Mouse (Mus musculus) heart, embryonic 13.5 days (tissue): ENCODE data around the gene Gabpb2. TPM values are rescaled to one million over a fixed set of nuclear protein-coding genes. Genes with fewer than 3 reads are reported as not detected.

Experiments
- ATAC-seq: fragments of 200-750 bp; cut with Nextera tagmentation; 2 replicates; pipeline ENCODE4 v1.8.0; 2017; ENCODE audit warnings: moderate TSS enrichment; ENCODE audit not compliant: insufficient number of reproducible peaks, low FRiP score, low TSS enrichment; ENCODE audit errors: extremely low read depth
- H3K27ac ChIP-seq: fragments of 300-500 bp; sonication (generic); replicated peaks from 2 replicates; pipeline ENCODE4 v1.5.1; 2015; ENCODE audit warnings: moderate library complexity, mild to moderate bottlenecking, inconsistent platforms
- H3K27me3 ChIP-seq: fragments of 300-500 bp; sonication (generic); replicated peaks from 2 replicates; pipeline ENCODE4 v1.6.1; 2015; ENCODE audit warnings: mild to moderate bottlenecking, inconsistent platforms
- H3K36me3 ChIP-seq: fragments of 300-500 bp; sonication (generic); 2 replicates; pipeline ENCODE4 v1.6.1; 2015; ENCODE audit warnings: mild to moderate bottlenecking, inconsistent platforms
- H3K4me1 ChIP-seq: fragments of 300-500 bp; sonication (generic); 2 replicates; pipeline ENCODE4 v1.6.1; 2015; ENCODE audit warnings: inconsistent platforms
- H3K4me2 ChIP-seq: fragments of 300-500 bp; sonication (generic); 2 replicates; pipeline ENCODE4 v1.6.1; 2015; ENCODE audit warnings: inconsistent platforms, mild to moderate bottlenecking, moderate library complexity
- H3K4me3 ChIP-seq: fragments of 300-500 bp; sonication (generic); 2 replicates; pipeline ENCODE4 v1.5.1; 2015; ENCODE audit warnings: moderate library complexity, mild to moderate bottlenecking, inconsistent platforms
- H3K9ac ChIP-seq: fragments of 300-500 bp; sonication (generic); 2 replicates; pipeline ENCODE4 v1.6.1; 2015; ENCODE audit warnings: inconsistent platforms, mild to moderate bottlenecking, moderate library complexity
- H3K9me3 ChIP-seq: fragments of 300-500 bp; sonication (generic); 2 replicates; pipeline ENCODE4 v1.6.1; 2016; ENCODE audit warnings: inconsistent platforms
- WGBS: fragments of 180-500 bp; shearing (Covaris S2); methylation state at CpG from one replicate; pipeline ENCODE4 v1.1.7; 2015; ENCODE audit warnings: mixed read lengths; 5-methylcytosine and 5-hydroxymethylcytosine counted together
- polyA plus RNA-seq: library from polyadenylated mRNA; unstranded; fragments of >200 nt; fragmentation: Nextera tagmentation; extraction: Ambion mirVana; gene quantifications from 2 replicates; pipeline ENCODE4 v1.2.1, GENCODE M21; 2015

Gabpb2 gene
- polyA plus RNA-seq, 1 experiment from 2014 or later: 5.1 TPM

- H3K9ac ChIP-seq: no peak overlapping the region
- 73% methylated on average over 2 of the region's 2 CpGs for WGBS
- no peak overlapping the region for H3K4me3 ChIP-seq
- H3K27ac ChIP-seq: no peak overlapping the region
- peaks cover 12% of the 10 kb centered on the region for H3K4me1 ChIP-seq
- H3K27me3 ChIP-seq: no peaks in the 10 kb centered on the region
- no peak for ATAC-seq
- H3K4me2 ChIP-seq: no peak overlapping the region
- H3K36me3 ChIP-seq: peaks cover 15% of the 10 kb centered on the region
- no peaks in the 10 kb centered on the region for H3K9me3 ChIP-seq
Observed at GRCm38 (mm10) chr3:95243086-95243485, 25.4 kb upstream of the Gabpb2 start.

GRCm38 (mm10) chr3:95241498-95241897, 23.8 kb upstream of the Gabpb2 start, which contains the start of gene Gm128:
TSS of gene Gm128 (minus strand) at chr3:95241598.
- H3K4me3 ChIP-seq: peak within 1 kb of the TSS; percentile 21; the same call in 1 of the 2 replicates

GRCm38 (mm10) chr3:95240900-95241299, 23.2 kb upstream of the Gabpb2 start:
- peak overlapping the region; percentile 69 for H3K9ac ChIP-seq
- 28% methylated on average over 17 of the region's 17 CpGs for WGBS
- no peaks in the 10 kb centered on the region for H3K27me3 ChIP-seq
- peak overlapping the region; percentile 21; the same call in 1 of the 2 replicates for H3K4me3 ChIP-seq
- no peak for ATAC-seq
- H3K36me3 ChIP-seq: peaks cover 37% of the 10 kb centered on the region
- H3K9me3 ChIP-seq: no peaks in the 10 kb centered on the region
- H3K4me1 ChIP-seq: peaks cover 22% of the 10 kb centered on the region
- H3K27ac ChIP-seq: no peak overlapping the region
- peak overlapping the region; percentile 52 for H3K4me2 ChIP-seq

More at GRCm38 (mm10) chr3:95241498-95241897, 23.8 kb upstream of the Gabpb2 start, which contains the start of gene Gm128:
- Histone ChIP-seq H3K27me3 (no peaks in the 10 kb centered on the region), H3K27ac (no peak within 1 kb of the TSS), H3K9ac (peak within 1 kb of the TSS; percentile 69), H3K9me3 (no peaks in the 10 kb centered on the region), H3K4me2 (peak within 1 kb of the TSS; percentile 52), H3K36me3 (peaks cover 31% of the 10 kb centered on the region), H3K4me1 (peaks cover 22% of the 10 kb centered on the region)
- WGBS: 76% methylated on average over 7 of the region's 7 CpGs
- no peak for ATAC-seq

- H3K4me1 ChIP-seq: peaks cover 22% of the 10 kb centered on the region
- H3K4me2 ChIP-seq: no peak overlapping the region
- 86% methylated on average over 12 of the region's 12 CpGs for WGBS
- no peak overlapping the region for H3K4me3 ChIP-seq
- no peaks in the 10 kb centered on the region for H3K9me3 ChIP-seq
- H3K27ac ChIP-seq: no peak overlapping the region
- H3K27me3 ChIP-seq: no peaks in the 10 kb centered on the region
- peaks cover 38% of the 10 kb centered on the region for H3K36me3 ChIP-seq
- no peak overlapping the region for H3K9ac ChIP-seq
- no peak for ATAC-seq
Observed at GRCm38 (mm10) chr3:95239971-95240370, 22.3 kb upstream of the Gabpb2 start.

GRCm38 (mm10) chr3:95239022-95239421, 21.3 kb upstream of the Gabpb2 start:
- 87% methylated on average over 6 of the region's 6 CpGs for WGBS
- Histone ChIP-seq H3K4me3 (no peak overlapping the region), H3K27me3 (no peaks in the 10 kb centered on the region), H3K9ac (no peak overlapping the region), H3K27ac (no peak overlapping the region), H3K36me3 (peaks cover 46% of the 10 kb centered on the region), H3K4me1 (peaks cover 22% of the 10 kb centered on the region), H3K9me3 (no peaks in the 10 kb centered on the region), H3K4me2 (no peak overlapping the region)
- ATAC-seq: no peak

GRCm38 (mm10) chr3:95237541-95238099, 19.9 kb upstream of the Gabpb2 start:
- Histone ChIP-seq H3K4me1 (peaks cover 28% of the 10 kb centered on the region), H3K27ac (no peak overlapping the region), H3K9me3 (no peaks in the 10 kb centered on the region), H3K4me3 (no peak overlapping the region), H3K27me3 (no peaks in the 10 kb centered on the region), H3K9ac (peak overlapping the region; percentile 19; the same call in 1 of the 2 replicates), H3K4me2 (no peak overlapping the region), H3K36me3 (peaks cover 60% of the 10 kb centered on the region)
- ATAC-seq: no peak
- 77% methylated on average over 8 of the region's 8 CpGs for WGBS

- no peaks in the 10 kb centered on the region for H3K9me3 ChIP-seq
- no peak for ATAC-seq
- no peak overlapping the region for H3K4me2 ChIP-seq
- H3K4me1 ChIP-seq: peaks cover 38% of the 10 kb centered on the region
- no peak overlapping the region for H3K9ac ChIP-seq
- peaks cover 72% of the 10 kb centered on the region for H3K36me3 ChIP-seq
- no peak overlapping the region for H3K4me3 ChIP-seq
- H3K27ac ChIP-seq: no peak overlapping the region
- H3K27me3 ChIP-seq: no peaks in the 10 kb centered on the region
- 86% methylated on average over 23 of the region's 23 CpGs for WGBS
Observed at GRCm38 (mm10) chr3:95235386-95236301, 17.9 kb upstream of the Gabpb2 start.

GRCm38 (mm10) chr3:95233303-95233980, 15.7 kb upstream of the Gabpb2 start:
- peak overlapping the region; percentile 3; the same call in 1 of the 2 replicates for H3K9ac ChIP-seq
- H3K36me3 ChIP-seq: peaks cover 71% of the 10 kb centered on the region
- H3K27ac ChIP-seq: peak overlapping the region; percentile 46

GRCm38 (mm10) chr3:95232771-95233170, 15.1 kb upstream of the Gabpb2 start:
- no peak for ATAC-seq
- Histone ChIP-seq H3K4me2 (no peak overlapping the region), H3K36me3 (peaks cover 64% of the 10 kb centered on the region), H3K9ac (peak overlapping the region; percentile 3), H3K27ac (peak overlapping the region; percentile 46), H3K9me3 (no peaks in the 10 kb centered on the region), H3K27me3 (no peaks in the 10 kb centered on the region), H3K4me3 (no peak overlapping the region), H3K4me1 (peaks cover 45% of the 10 kb centered on the region)
- 46% methylated on average over 7 of the region's 7 CpGs for WGBS

More at GRCm38 (mm10) chr3:95233303-95233980, 15.7 kb upstream of the Gabpb2 start:
- Histone ChIP-seq H3K4me3 (no peak overlapping the region), H3K27me3 (no peaks in the 10 kb centered on the region), H3K4me2 (no peak overlapping the region), H3K9me3 (no peaks in the 10 kb centered on the region), H3K4me1 (peaks cover 49% of the 10 kb centered on the region)
- ATAC-seq: no peak
- 87% methylated on average over 16 of the region's 16 CpGs for WGBS

- Histone ChIP-seq H3K27ac (peak within 1 kb of the TSS; percentile 97), H3K9ac (peak within 1 kb of the TSS; percentile 93), H3K4me2 (peak within 1 kb of the TSS; percentile 78), H3K36me3 (peaks cover 52% of the 10 kb centered on the region), H3K9me3 (no peaks in the 10 kb centered on the region), H3K27me3 (no peaks in the 10 kb centered on the region), H3K4me3 (peak within 1 kb of the TSS; percentile 83), H3K4me1 (peaks cover 48% of the 10 kb centered on the region)
- ATAC-seq: no peak
- 66% methylated on average over 13 of the region's 13 CpGs for WGBS
Observed at GRCm38 (mm10) chr3:95231298-95232221, 13.8 kb upstream of the Gabpb2 start, which contains the start of gene Mllt11. TSS of gene Mllt11 (minus strand) at chr3:95232171.
